Mouse (Mus musculus) pancreas, adult 10 weeks (tissue): ENCODE measurements around the gene Ndufa10. TPM values are rescaled to one million over a fixed set of nuclear protein-coding genes. Genes with fewer than 3 reads are reported as not detected.

Experiments used
- polyA plus RNA-seq: library from polyadenylated mRNA; stranded (reverse); fragments of 350-450 nt; fragmentation: Illumina TruSeq; extraction: RNeasy Lipid Tissue Mini Kit (QIAGEN cat#74804); gene quantifications from one replicate; pipeline ENCODE4 v1.2.3, GENCODE M21; 2015; ENCODE audit warnings: low read depth, low replicate concordance; ENCODE audit not compliant: insufficient read depth

Ndufa10 gene
- 19.2 TPM for polyA plus RNA-seq

GRCm38 (mm10) chr1:92473165-92474041 lies at the start of gene Ndufa10:
Ndufa10 (minus strand) TSS chr1:92473860.

GRCm38 (mm10) chr1:92518561-92518960 lies 44.9 kb upstream of the Ndufa10 start, which contains the start of gene Olfr1414:
Olfr1414 (minus strand) TSS chr1:92518661.

GRCm38 (mm10) chr1:92496001-92496400 lies 22.3 kb upstream of the Ndufa10 start, which contains the start of gene Olfr1415:
Olfr1415 (minus strand) TSS chr1:92496101.

GRCm38 (mm10) chr1:92485013-92485412 lies 11.4 kb upstream of the Ndufa10 start, which contains the start of gene Olfr1416:
Olfr1416 (minus strand) TSS chr1:92485113.

Other genes starting within 250 kb of the Ndufa10 start
- not detected for gene Olfr1416, start 11.3 kb upstream of the Ndufa10 start, polyA plus RNA-seq
- not detected for gene Olfr1415, start 22.2 kb upstream of the Ndufa10 start, polyA plus RNA-seq
- not detected for gene Olfr1414, start 44.8 kb upstream of the Ndufa10 start, polyA plus RNA-seq
- gene Olfr1413, start 97.5 kb upstream of the Ndufa10 start, polyA plus RNA-seq = not detected
- gene Olfr1412, start 111.9 kb upstream of the Ndufa10 start, polyA plus RNA-seq = not detected
- not detected for gene Olfr1411, start 120.6 kb upstream of the Ndufa10 start, polyA plus RNA-seq
- gene Olfr1410, start 131.9 kb upstream of the Ndufa10 start, polyA plus RNA-seq = not detected
- gene Olfr12, start 143.9 kb upstream of the Ndufa10 start, polyA plus RNA-seq = not detected
- 49.1 TPM for gene Cops9, start 168.1 kb upstream of the Ndufa10 start, polyA plus RNA-seq
- not detected for gene Otos, start 175.0 kb upstream of the Ndufa10 start, polyA plus RNA-seq